Mouse (Mus musculus) erythroblast, embryonic 14.5 days (primary cell): ENCODE results near the gene Wap. TPM values are rescaled to one million over a fixed set of nuclear protein-coding genes. Genes with fewer than 3 reads are reported as not detected.

Source experiments
- H3K27me3 ChIP-seq: 2 replicates; pipeline ENCODE4 v1.6.1; 2012; ENCODE audit warnings: inconsistent platforms; ENCODE audit not compliant: control insufficient read depth
- H3K36me3 ChIP-seq: 2 replicates; pipeline ENCODE4 v1.6.1; 2012; ENCODE audit warnings: mild to moderate bottlenecking, inconsistent platforms; ENCODE audit not compliant: control insufficient read depth
- H3K4me1 ChIP-seq: 2 replicates; pipeline ENCODE4 v1.6.1; 2012; ENCODE audit warnings: inconsistent platforms; ENCODE audit not compliant: control insufficient read depth
- H3K4me3 ChIP-seq: replicated peaks from 2 replicates; pipeline ENCODE3; 2012; ENCODE audit warnings: moderate library complexity, mild to moderate bottlenecking, inconsistent platforms
- H3K9me3 ChIP-seq: 2 replicates; pipeline ENCODE4 v1.6.1; 2012; ENCODE audit warnings: low read length, inconsistent platforms, mixed read lengths; ENCODE audit not compliant: control insufficient read depth
- GATA1 ChIP-seq: IDR thresholded peaks from 2 replicates; pipeline ENCODE4 v1.6.1; 2012; ENCODE audit warnings: low read length, inconsistent platforms, mixed read lengths
- TAL1 ChIP-seq: IDR thresholded peaks from 3 replicates; pipeline ENCODE4 v1.6.1; 2012; ENCODE audit warnings: low read length, inconsistent platforms, mixed read lengths
- polyA plus RNA-seq: library from polyadenylated mRNA; stranded (reverse); fragments of >175 nt; gene quantifications from 2 replicates; pipeline ENCODE4 v1.2.3, GENCODE M21; 2012

Gene Wap
- polyA plus RNA-seq, 1 experiment, result not detected

DNA sequence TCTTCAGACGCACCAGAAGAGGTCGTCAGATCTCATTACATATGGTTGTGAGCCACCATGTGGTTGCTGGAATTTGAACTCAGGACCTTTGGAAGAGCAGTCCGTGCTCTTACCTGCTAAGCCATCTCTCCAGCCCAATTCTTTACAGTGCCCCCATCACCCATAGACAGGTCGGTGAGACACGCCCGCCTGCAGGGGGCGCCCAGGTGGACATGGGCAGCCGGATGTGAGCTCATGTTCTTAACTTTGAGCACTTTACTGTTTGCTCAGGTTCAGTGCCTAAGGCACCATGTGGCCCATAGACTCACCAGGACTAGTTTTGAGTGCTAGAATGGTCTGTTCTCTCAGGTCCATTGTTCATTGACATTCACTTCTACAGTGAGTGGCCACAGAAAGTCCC is 2.3 kb downstream of the Wap start:
- Histone ChIP-seq H3K4me1 (no peaks in the 10 kb centered on the region), H3K9me3 (no peaks in the 10 kb centered on the region), H3K27me3 (no peaks in the 10 kb centered on the region; the same call in 1 of the 2 replicates), H3K4me3 (no peak overlapping the region), H3K36me3 (no peaks in the 10 kb centered on the region)
- TF ChIP-seq TAL1, result no peak
- no peak for TF ChIP-seq GATA1

DNA sequence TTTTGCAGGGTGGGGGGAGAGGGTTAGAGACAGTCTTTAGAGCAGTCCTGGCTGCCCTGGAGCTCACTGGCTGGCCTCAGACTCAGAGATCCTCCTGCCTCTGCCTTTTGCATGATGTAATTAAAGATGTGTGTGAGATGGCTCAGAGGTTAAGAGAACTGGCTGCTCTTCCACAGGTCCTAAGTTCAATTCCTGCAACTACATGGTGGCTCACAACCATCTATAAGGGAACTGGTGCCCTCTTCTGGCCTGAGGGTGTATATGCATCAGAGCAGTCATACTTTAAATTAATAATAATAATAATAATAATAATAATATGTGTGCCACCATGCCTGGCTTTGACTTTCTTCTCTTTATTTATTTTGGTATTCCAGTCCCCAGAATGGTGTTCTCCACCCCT is 8.8 kb downstream of the Wap start:
- no peaks in the 10 kb centered on the region for H3K9me3 ChIP-seq
- H3K27me3 ChIP-seq, result no peaks in the 10 kb centered on the region; the same call in 1 of the 2 replicates
- H3K4me1 ChIP-seq, result peaks cover 26% of the 10 kb centered on the region
- TF ChIP-seq TAL1 (no peak), GATA1 (no peak)
- H3K36me3 ChIP-seq, result peaks cover 3% of the 10 kb centered on the region
- no peak overlapping the region for H3K4me3 ChIP-seq

DNA sequence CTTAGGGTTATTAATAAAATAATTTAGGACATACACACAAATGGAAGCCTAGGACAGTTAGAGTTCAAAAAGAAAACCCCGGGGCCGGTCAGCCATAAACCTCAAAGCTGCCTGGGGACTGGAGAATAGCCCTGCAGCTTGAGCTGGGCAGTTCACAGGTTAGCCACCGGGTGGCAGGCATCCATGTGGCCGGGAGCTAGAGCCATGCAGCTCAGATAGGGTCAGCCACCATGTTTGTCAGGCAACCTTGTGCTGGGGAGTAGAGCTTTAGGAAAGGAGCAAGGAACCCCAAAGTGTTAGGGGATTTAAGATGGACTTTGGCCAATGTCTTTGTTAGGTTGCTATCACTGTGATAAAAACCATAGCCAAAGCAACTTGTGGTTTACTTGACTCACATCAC is 9.9 kb downstream of the Wap start:
- no peak overlapping the region for H3K4me3 ChIP-seq

DNA sequence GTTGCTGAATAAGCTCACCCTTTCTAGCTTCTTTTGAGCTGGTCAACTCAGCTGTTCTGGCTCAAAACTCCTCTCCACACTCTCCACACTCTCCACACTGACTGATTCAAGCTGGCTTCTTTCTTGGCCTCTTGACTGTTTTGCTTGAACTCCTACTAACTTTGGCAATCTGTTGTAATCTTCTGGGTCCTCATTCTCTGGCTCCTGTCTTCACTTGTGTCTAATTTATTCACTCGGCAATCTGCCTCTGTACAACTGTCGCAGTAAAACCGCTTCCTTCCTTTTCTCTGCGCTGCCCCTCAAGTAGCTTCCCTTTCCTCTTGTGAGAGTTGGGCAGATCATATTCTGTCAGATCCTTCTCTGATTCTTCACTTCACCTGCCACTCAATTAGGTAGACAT is 10.7 kb downstream of the Wap start:
- no peaks in the 10 kb centered on the region for H3K27me3 ChIP-seq
- H3K4me1 ChIP-seq, result peaks cover 41% of the 10 kb centered on the region
- no peaks in the 10 kb centered on the region for H3K9me3 ChIP-seq

More for the DNA sequence above, 9.9 kb downstream of the Wap start:
- no peak for TF ChIP-seq TAL1
- no peak for TF ChIP-seq GATA1
- Histone ChIP-seq H3K36me3 (peaks cover 13% of the 10 kb centered on the region), H3K27me3 (no peaks in the 10 kb centered on the region), H3K9me3 (no peaks in the 10 kb centered on the region), H3K4me1 (peaks cover 36% of the 10 kb centered on the region)

DNA sequence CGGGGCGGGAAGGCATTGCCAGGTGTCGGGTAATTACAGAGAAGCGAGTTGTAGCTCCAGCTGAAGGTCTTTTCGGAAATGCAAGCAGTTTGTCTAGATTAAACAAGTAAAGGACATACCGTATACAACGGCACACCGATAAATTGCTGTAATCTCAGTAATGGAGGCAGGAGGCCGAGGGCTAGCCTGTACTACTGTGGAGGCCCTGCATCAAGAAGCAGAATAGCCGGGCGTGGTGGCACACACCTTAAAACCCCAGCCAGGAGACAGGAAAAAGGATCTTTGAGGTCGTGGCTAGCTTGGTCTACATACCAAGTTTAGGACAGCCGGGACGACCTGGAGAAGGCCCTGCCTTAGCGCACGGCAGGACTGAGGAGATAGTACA is 12.1 kb downstream of the Wap start:
- no peak for TF ChIP-seq GATA1
- TF ChIP-seq TAL1, result no peak
- Histone ChIP-seq H3K9me3 (no peaks in the 10 kb centered on the region), H3K36me3 (peaks cover 35% of the 10 kb centered on the region), H3K4me1 (peaks cover 45% of the 10 kb centered on the region), H3K4me3 (peak overlapping the region; percentile 99), H3K27me3 (no peaks in the 10 kb centered on the region)

More for the DNA sequence above, 10.7 kb downstream of the Wap start:
- Histone ChIP-seq H3K36me3 (peaks cover 21% of the 10 kb centered on the region), H3K4me3 (no peak overlapping the region)
- TF ChIP-seq TAL1 (no peak), GATA1 (no peak)

DNA sequence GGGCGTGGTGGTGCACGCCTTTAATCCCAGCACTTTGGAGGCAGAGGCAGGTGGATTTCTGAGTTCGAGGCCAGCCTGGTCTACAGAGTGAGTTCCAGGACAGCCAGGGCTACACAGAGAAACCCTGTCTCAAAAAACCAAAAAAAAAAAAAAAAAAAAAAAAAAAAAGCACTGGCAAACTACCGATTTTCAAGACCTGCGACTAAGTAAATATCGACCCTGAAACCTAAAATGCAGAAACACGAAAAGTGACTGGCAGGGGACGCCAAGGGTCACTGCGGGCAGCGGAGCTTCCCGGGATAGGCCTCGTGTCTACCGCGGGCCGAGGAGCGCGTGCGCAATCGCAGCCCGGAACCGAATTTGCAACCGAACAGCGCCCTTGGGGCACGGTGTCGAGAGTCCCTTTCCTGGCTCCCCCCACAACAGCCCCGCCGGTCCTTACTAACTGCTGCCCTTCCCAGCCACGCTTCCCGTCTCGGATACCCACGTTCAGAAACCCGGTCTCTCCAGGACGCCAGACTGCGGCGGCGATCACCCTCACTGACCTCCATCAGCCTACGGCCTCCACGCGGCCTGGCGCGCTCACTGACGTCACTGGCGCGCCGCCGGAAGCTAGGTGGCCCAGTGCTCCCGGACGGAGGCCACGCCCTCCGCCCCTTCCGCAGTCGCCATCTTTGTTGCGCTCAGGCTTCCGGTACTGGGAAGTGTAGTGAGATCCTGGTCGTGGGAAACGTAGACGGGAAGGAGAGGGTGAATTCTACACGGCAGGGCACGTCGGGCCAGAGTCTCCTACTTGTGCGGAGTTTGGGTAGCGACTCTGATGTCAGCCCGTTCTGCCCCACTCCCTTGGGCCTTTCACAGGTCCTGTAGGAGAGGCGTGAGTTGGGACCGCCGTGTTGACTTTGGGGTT is 12.7 kb downstream of the Wap start, which contains the start of gene Tbrg4:
Tbrg4 (minus strand) TSS at position 590 of the 910 bp plus-strand sequence.
- Histone ChIP-seq H3K9me3 (no peaks in the 10 kb centered on the region), H3K36me3 (peaks cover 41% of the 10 kb centered on the region), H3K4me3 (peak within 1 kb of the TSS; percentile 99), H3K27me3 (no peaks in the 10 kb centered on the region), H3K4me1 (peaks cover 45% of the 10 kb centered on the region)
- TF ChIP-seq TAL1 (no peak), GATA1 (no peak)

DNA sequence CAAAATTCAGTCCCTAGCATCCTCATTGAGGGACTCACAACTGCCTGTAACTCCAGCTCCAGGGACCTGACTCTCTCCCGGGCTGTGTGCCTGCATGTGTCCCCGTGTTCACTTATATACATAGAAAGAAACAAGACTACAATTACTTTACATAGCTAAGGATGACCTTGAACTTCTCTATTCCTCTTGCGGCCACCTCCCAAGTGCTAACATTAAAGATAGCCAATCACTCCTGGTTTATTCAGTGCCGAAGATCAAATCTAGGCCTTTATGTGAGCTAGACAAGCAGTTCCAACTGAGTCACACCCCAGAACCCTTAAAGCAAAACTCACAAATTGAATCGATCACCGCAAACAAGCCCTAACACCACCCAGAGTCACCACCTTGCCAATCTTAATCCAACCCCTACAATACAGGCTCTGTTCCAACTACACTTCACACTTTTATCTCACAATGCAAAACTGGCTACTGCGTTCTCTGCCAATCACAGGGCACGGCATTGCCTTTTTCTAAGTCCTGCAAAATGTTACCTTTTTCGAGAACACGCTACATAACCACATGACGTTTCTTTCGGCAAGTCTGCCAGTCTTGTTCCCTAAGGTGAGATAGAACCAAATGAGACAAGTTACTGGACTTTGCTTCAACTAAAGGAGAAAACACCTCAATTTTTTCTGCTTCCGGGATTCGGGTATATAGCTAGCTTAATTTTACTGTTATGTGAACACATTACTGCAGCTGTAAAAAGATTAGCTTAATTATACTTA is 13.6 kb downstream of the Wap start:
- no peak for TF ChIP-seq TAL1
- TF ChIP-seq GATA1, result no peak
- H3K27me3 ChIP-seq, result no peaks in the 10 kb centered on the region
- peaks cover 50% of the 10 kb centered on the region for H3K36me3 ChIP-seq
- H3K4me3 ChIP-seq, result peak overlapping the region; percentile 99
- no peaks in the 10 kb centered on the region for H3K9me3 ChIP-seq
- H3K4me1 ChIP-seq, result peaks cover 48% of the 10 kb centered on the region

DNA sequence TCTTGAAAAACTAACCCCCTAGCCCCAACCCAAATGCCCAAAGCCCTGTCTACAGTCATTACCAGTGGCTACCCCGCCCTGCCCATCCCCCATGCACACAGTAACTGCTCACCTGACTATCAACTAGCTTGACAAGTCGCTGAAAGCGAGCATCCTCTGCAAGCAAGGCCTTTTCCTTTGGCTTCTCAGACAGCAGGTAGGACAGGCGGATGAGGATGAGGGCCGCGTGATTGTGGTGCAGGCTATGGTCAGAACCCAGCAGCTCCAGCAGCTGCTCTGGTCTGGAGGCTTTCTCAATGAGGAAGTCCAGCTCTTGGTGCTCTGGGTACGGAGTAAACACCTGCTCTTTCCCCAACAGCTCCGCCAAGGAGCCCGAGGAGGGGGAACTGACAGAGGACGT is 14.7 kb downstream of the Wap start:
- peaks cover 61% of the 10 kb centered on the region for H3K36me3 ChIP-seq
- TF ChIP-seq TAL1 (no peak), GATA1 (no peak)
- peak overlapping the region; percentile 99 for H3K4me3 ChIP-seq
- no peaks in the 10 kb centered on the region for H3K9me3 ChIP-seq
- H3K27me3 ChIP-seq, result no peaks in the 10 kb centered on the region
- H3K4me1 ChIP-seq, result peaks cover 45% of the 10 kb centered on the region
